Mouse (Mus musculus): ENCODE measurements at regions not wholly inside any gene's neighbourhood (a gene's known extent, or its start where the extent isn't known, plus 50 kb on each side); places are given as distances from the start of the nearest gene placed in this dataset.

- ATAC-seq (ENCODE audit: low TSS enrichment): no peak
Measured at GRCm38 (mm10) chr11:63394201-63394600, 265.4 kb downstream of the Pmp22 start.

GRCm38 (mm10) chr11:63396386-63396785 is 267.6 kb downstream of the Pmp22 start:
- no peak for ATAC-seq (ENCODE audit: low TSS enrichment)

DNA sequence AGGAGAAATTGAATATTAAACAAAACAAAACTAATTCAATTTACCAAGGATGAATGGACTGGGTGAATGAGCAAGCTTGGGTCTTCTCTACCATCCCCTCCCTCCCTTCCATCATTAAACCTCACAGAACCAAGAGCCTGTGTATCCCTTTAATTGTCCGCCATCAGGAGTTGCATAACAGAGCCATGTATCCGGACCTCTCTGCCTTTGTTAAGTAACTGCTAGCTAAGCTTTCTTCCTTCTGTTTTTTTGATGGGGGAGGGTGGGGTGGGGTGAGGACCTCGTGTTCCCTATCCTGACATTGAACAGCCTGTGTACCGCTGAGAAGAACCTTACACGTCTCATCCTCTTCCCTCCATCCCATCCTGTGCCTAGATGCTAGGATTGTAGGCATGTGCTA is 274.0 kb downstream of the Pmp22 start:
- no peak for ATAC-seq (ENCODE audit: low TSS enrichment)

DNA sequence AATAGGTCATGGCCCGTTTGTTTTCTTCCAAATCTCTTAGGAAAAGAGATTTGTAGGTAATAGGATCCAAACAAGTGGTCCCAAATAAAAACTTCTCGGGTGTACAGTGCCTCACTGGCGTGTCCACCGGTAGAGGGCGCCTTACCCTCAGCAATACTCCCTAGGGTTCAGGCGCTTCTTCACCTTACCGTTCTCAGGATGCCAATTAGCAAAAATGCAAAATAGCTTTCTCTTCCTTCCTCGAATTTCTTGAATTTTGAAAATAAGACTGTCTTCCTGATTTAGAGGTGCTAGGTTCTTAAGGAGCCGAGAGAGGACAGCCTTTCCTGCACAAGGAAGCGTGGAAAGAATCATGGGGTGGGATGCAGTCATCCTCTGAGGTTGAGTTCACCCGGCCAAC is 275.9 kb downstream of the Pmp22 start:
- ATAC-seq (ENCODE audit: low TSS enrichment): peak; percentile 88; the same call in 1 of the 2 replicates

DNA sequence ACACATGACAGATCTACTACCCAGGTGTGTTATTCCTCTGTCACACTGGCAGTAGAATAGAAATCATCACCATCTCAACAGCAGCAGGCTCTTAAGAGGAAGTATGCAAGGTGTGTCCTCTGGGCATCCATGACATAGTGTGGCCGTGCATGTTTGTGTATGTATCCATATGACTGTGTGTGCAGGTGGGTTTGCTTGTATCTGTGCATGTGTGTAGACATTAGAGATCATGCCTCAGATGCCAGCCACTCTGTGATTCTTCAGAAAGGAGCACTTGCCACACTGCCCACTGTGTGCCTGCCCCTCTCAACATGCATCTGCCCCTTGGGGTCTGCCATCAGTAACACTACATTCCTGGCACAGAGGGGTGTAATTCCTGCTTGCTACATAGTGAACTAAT is 280.6 kb downstream of the Pmp22 start:
- ATAC-seq (ENCODE audit: low TSS enrichment): no peak

GRCm38 (mm10) chr11:63410921-63411320 is 282.1 kb downstream of the Pmp22 start:
- ATAC-seq (ENCODE audit: low TSS enrichment): no peak

- no peak for ATAC-seq (ENCODE audit: low TSS enrichment)
Measured at GRCm38 (mm10) chr11:63412364-63412991, 283.7 kb downstream of the Pmp22 start.

DNA sequence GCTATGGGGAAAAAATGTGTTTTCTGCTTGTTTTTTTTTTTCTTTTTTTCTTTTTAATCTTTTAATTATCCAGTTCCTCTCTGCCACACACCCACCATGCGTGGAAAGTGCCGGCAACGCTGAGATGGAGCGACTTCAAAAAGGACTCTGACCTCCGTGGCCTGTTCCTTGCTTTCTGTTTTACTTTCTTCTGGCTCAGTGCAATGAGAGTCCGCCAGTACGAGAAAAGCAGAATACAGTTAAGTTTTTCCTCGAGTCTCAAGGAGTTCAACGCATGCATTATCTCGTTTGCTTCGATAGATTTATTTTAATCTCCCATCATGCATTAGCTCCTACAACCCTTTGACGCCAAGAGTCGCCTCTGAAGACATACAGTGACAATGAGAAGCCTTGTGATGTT is 284.3 kb downstream of the Pmp22 start:
- ATAC-seq (ENCODE audit: low TSS enrichment): no peak

DNA sequence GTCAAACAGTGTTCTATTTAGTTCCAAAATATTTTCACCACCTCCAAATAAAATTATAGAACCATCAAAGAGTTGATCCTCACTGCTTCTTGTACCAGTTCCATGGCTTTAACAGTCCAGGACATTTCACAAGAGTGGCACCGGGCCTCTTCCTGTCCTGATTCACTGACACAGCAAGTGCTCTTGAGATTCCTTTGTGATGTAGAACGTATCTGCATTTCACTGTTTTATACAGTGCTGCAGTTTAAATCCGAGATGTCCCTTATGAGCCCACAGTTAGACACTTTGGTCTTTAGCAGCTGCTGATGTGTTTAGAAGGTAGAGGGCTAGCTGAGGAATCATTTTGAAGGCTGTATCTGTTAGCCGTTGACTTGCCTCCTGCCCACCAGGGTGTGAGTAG is 284.8 kb downstream of the Pmp22 start:
- no peak for ATAC-seq (ENCODE audit: low TSS enrichment)

- ATAC-seq (ENCODE audit: low TSS enrichment): no peak
Measured at GRCm38 (mm10) chr11:63418042-63418776, 289.4 kb downstream of the Pmp22 start.

DNA sequence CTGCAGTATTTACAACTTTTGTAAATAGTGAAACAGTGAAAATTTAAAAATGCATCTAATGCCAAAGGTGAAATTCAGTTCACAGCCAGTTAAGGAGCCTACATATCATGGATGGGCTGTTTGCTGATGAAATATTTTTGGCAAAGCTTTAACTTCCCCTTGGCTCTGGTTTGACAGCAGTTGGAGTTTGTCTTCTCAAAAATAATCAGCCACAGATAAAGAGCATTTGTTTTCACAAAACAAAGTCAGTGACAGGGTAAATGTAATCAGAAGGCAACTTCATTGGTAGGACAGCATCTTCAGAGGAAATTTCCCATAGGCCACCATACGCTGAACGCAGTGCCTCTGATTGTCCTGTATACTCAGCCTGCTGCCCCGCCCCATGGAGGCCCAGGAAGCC is 291.6 kb downstream of the Pmp22 start:
- no peak for ATAC-seq (ENCODE audit: low TSS enrichment)

DNA sequence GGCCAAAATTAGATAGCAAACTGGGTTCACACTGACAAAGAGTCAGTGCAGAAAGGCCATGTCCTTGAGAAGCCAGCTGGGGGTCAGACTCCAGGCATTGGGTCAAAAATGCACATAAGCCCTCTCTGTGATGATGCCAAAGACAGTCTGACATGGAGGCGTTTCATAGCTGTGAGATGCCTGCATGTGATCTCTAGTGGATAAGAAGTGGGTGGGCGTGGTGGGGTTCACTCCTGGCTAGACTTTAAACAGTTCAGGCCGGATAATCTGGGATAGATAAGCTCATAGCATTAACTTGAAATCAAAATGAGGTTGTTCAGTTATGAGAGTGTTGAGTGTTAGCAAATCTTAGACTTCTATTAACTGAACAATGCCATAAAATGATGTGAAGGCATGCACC is 293.3 kb downstream of the Pmp22 start:
- no peak for ATAC-seq (ENCODE audit: low TSS enrichment)

DNA sequence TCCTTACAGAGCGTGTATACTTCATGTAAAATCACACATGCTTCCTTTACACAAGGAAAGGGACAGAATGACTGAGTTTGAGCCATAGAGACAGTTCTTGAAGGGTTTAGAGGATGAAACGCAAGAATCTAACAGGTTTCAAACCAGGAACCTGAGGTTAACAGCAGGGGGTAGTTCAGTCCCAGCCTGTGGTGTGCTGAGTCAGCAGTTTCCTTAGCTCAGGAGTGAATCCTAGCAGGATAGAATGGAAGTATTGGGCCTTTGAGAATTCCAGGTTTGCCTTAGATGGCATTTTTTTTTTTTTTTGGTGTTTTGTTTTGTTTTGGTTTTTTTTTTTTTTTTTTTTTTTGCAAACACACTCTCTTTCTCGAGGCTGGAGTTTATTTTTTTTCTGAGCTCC is 295.5 kb downstream of the Pmp22 start:
- ATAC-seq (ENCODE audit: low TSS enrichment): no peak

GRCm38 (mm10) chr11:63425741-63426140 is 297.0 kb downstream of the Pmp22 start:
- ATAC-seq (ENCODE audit: low TSS enrichment): no peak

DNA sequence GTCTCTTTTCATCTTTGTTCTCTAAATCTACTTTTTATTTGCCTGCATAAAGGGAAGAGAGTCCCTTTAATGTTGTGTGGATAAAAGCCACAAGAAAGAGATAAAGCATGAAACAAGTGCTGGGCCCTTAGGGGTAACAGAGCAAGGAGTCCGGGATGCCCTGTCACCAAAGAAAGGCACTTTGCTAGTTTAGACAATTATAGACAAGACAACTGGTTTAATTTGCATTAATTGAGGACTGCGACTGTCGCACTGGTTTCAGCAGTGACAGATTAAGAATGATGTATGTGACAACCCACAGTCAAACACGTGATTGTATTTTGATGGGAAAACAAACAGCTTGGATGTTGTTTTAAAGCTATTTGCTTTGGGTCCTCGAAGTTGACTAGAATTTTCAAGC is 325.0 kb downstream of the Pmp22 start:
- no peak for ATAC-seq (ENCODE audit: low TSS enrichment)

- no peak for ATAC-seq (ENCODE audit: low TSS enrichment)
Measured at GRCm38 (mm10) chr11:63454910-63455531, 326.2 kb downstream of the Pmp22 start.

GRCm38 (mm10) chr11:63456356-63456755 is 327.6 kb downstream of the Pmp22 start:
- no peak for ATAC-seq (ENCODE audit: low TSS enrichment)

DNA sequence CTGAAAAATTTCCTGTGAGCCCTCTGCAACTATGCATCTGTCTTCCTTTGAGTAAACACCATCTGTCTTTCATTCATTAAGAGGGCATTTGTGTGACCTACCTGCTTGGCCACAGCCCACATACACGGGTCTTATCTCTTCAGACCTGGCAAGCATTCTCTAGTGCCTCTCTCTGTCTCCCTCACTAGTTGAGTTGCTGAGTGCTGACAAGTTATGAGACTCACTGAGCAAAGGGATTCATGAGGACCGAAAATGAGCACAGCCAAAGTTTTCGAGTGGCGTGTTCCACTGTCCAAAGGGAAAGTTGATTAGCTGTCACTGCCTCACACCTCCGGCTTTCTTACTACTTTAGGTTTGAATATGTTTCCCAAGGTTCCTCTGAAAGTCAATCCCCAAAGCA is 328.5 kb downstream of the Pmp22 start:
- ATAC-seq (ENCODE audit: low TSS enrichment): no peak

DNA sequence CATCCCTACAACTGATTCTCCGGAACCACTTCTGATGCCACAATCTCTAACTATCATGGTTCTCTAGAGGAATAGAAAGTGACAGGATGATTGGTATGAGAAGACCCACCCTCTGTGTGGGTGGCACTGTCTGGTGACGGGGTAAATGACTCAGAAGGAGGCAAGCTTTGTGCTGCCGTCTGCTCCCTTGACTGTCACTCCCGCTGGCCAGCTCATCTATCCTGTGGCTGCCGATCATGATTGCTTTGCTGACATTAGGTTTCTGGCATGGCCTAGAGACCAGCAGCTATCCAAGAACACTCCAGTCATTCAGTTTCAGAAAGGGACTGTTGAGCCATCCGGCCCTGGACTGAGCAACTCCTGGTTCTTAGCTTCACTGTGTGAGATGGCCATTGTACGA is 331.4 kb downstream of the Pmp22 start:
- no peak for ATAC-seq (ENCODE audit: low TSS enrichment)

DNA sequence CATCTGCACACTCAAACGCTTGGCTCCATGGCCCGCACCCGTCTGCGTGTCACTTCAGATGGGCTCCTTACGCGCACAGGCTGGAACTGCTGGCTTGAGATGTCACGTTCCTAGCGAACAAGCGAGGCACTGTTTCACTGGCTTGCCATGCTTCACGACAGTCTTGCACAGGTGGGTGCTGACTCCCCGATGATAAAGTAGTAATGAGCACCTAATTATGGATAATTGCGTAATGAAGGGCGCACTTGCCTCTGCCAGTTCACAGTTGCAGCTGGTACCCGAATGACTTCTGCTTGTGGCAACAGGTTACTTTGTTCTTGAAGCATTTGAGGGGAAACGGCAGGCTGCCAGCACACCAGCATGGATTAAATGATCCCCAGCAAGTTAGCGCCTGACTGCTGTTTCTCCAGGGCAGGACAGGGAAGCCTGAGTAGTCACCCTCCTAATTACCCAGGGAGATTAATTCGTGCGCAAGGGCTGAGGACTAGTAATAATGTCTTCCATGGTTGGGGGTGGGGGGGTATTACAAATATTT is 335.1 kb downstream of the Pmp22 start:
- no peak for ATAC-seq (ENCODE audit: low TSS enrichment)

- no peak for ATAC-seq (ENCODE audit: low TSS enrichment)
Measured at GRCm38 (mm10) chr11:63465941-63466340, 337.2 kb downstream of the Pmp22 start.

DNA sequence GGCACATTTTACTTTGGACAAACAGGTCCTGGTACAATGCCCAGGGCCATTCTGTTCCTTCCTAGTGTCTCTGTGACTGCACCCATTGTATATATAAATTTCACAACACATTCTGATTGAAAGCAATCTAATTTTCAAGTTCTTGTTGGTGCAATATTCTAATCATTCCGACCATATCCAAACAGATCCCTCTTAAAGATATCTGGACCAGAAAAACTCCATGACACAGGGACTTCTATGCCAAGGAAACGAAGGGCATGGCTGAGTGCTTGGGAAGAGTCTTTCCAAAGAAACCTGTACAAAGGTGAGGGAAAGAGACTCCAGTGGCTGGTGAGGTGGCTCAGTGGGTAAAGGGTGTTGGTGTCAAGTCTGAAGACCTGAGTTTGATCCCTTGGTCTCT is 337.8 kb downstream of the Pmp22 start:
- ATAC-seq (ENCODE audit: low TSS enrichment): no peak

GRCm38 (mm10) chr11:63474831-63475230 is 346.0 kb downstream of the Pmp22 start:
- no peak for ATAC-seq (ENCODE audit: low TSS enrichment)

All from frontal cortex, adult (tissue).